Mouse (Mus musculus): ENCODE measurements at regions not wholly inside any gene's neighbourhood (a gene's known extent, or its start where the extent isn't known, plus 50 kb on each side); places are given as distances from the start of the nearest gene placed in this dataset.

GRCm38 (mm10) chr14:76765094-76765504 is 208.4 kb upstream of the Serp2 start:
- TF ChIP-seq CTCF (IDR thresholded peaks at IDR 0.05; ENCODE audit: borderline replicate concordance, control insufficient read depth, extremely low read depth, insufficient read depth, low read length, poor library complexity): no peak
- no peak for TF ChIP-seq POLR2A (IDR thresholded peaks at IDR 0.05; ENCODE audit: control insufficient read depth, extremely low read depth, insufficient read depth, low read length, poor library complexity)

Measured in thymus, adult 2 months (tissue).